Mouse (Mus musculus) myocyte (in vitro differentiated cells): ENCODE measurements around the gene Dytn.

ENCODE experiments used
- MAX ChIP-seq: IDR thresholded peaks from one replicate; pipeline ENCODE4 v1.6.1; 2011; ENCODE audit warnings: low read depth, mild to moderate bottlenecking, control low read depth
- POLR2A ChIP-seq: IDR thresholded peaks from one replicate; pipeline ENCODE4 v1.6.1; 2011; ENCODE audit warnings: low read depth, mild to moderate bottlenecking, control low read depth, moderate library complexity; ENCODE audit not compliant: insufficient read length
- POLR2AphosphoS2 ChIP-seq: IDR thresholded peaks from one replicate; pipeline ENCODE4 v1.6.1; 2011; ENCODE audit warnings: low read depth, control low read depth; ENCODE audit not compliant: insufficient read length
- SRF ChIP-seq: IDR thresholded peaks from one replicate; pipeline ENCODE4 v1.6.1; 2011; ENCODE audit warnings: low read depth; ENCODE audit not compliant: control insufficient read depth, insufficient read length
- TCF3 ChIP-seq: IDR thresholded peaks from one replicate; pipeline ENCODE4 v1.6.1; 2011; ENCODE audit warnings: low read depth, control low read depth; ENCODE audit not compliant: insufficient read length
- USF1 ChIP-seq: IDR thresholded peaks from one replicate; pipeline ENCODE4 v1.6.1; 2011; ENCODE audit warnings: low read depth, mild to moderate bottlenecking, control low read depth, moderate library complexity

GRCm38 (mm10) chr1:63729796-63730195 is 43.1 kb upstream of the Dytn start:
- no peak for TF ChIP-seq TCF3
- TF ChIP-seq MAX, result no peak
- TF ChIP-seq POLR2A, result no peak
- TF ChIP-seq USF1, result no peak
- no peak for TF ChIP-seq POLR2AphosphoS2
- no peak for TF ChIP-seq SRF
